Mouse (Mus musculus): ENCODE measurements around the gene Sh3bp2. TPM values are rescaled to one million over a fixed set of nuclear protein-coding genes. Genes with fewer than 3 reads are reported as not detected.
"Not testable (repeated sequence)": the region's sequence is repeated elsewhere in the genome, so short reads cannot be mapped to it uniquely, and the experiment has no call there.

Gene Sh3bp2
- polyA plus RNA-seq, 1 experiment from 2014 or later, result 6.5 TPM

DNA sequence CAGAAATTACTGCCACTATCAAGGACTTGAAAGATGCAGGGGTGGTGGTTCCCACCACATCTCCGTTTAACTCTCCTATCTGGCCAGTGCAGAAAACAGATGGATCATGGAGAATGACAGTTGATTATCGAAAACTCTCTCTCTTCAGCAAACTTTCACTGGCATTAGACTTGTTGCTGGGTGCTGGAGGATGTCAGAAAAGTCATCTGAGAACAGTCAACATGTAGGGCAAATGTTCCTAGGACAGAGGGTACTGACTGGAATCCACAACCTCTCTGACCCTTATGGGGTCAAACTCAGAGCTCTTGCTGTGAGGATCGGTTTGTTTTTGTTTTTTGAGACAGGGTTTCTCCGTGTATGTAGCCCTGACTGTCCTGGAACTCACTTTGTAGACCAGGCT lies 46.9 kb downstream of the Sh3bp2 start:
- 13% methylated on average over 3 of the region's 4 CpGs for WGBS (ENCODE audit: insufficient replicate concordance)
- Histone ChIP-seq H3K27ac (ENCODE audit: low read length) (peak overlapping the region; percentile 100), H3K4me2 (ENCODE audit: low read depth, low read length) (peak overlapping the region; percentile 73), H3K4me1 (ENCODE audit: control insufficient read depth, low read depth, low read length) (peaks cover 43% of the 10 kb centered on the region), H3K9ac (ENCODE audit: low read depth, low read length) (peak overlapping the region; percentile 85), H3K4me3 (ENCODE audit: low read depth, low read length) (peak overlapping the region; percentile 84)
- H3K36me3 ChIP-seq (ENCODE audit: control insufficient read depth, insufficient read depth); ATAC-seq (ENCODE audit: low read depth); H3K27me3 ChIP-seq (ENCODE audit: control insufficient read depth, insufficient read depth, low read depth, low read length); H3K9me3 ChIP-seq (replicated peaks; ENCODE audit: control insufficient read depth, low read length): not testable (repeated sequence)

DNA sequence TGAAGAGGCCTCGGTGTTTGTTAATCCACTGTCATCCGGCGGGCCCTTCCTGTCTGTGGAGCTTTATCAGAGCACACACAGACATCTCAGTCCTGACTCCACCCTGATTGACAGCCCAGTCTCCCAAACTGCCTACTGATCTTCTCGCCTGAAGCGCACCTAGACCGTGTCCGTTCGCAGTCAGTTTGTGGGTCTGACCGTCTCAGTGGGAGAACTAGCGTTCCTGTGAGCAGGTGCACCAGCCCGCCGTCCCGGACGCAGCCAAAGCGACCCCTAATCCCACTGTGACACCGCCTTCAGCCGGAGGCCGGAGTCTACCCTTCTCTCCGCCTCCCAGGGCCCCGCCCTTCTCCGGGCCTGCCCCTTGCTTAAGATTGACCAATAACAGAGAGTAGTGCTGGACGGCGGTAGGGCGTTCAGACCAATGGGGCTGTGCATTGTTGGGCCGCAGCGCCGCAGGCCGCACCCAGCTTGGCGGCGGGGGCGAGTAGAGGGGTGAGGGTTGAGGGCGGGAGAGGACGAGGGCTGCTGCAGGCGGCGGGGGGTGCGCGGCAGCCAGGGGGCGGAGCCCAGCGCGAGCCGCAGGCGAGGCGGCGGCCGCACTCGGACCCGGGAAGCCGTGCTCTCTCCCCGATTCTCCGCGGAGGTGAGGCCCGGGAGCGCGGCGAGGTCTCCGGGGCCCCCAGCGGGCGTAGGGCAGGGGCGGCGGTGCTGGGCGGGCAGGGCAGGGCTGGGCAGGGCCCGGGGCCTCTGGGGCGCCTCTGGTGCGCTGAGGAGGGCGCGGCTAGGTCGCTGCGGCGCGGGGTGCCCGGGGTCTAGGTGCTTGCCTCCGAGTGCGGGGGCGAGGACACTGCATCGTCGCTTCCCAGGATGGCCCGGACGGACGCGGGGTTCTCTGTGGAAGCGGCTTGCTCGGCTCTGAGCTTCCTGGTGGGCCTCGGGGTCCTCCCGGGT lies 47.9 kb downstream of the Sh3bp2 start, which contains the start of gene Add1:
Gene Add1 (plus strand): TSS at position 397 of the 954 bp plus-strand sequence.
- peak; percentile 96 for ATAC-seq (ENCODE audit: low read depth)
- Histone ChIP-seq H3K4me2 (ENCODE audit: low read depth, low read length) (peak within 1 kb of the TSS; percentile 73), H3K36me3 (ENCODE audit: control insufficient read depth, insufficient read depth) (no peaks in the 10 kb centered on the region; the same call in 1 of the 2 replicates), H3K27ac (ENCODE audit: low read length) (peak within 1 kb of the TSS; percentile 100), H3K4me1 (ENCODE audit: control insufficient read depth, low read depth, low read length) (peaks cover 53% of the 10 kb centered on the region), H3K4me3 (ENCODE audit: low read depth, low read length) (peak within 1 kb of the TSS; percentile 84), H3K9ac (ENCODE audit: low read depth, low read length) (peak within 1 kb of the TSS; percentile 92), H3K9me3 (replicated peaks; ENCODE audit: control insufficient read depth, low read length) (no peaks in the 10 kb centered on the region), H3K27me3 (ENCODE audit: control insufficient read depth, insufficient read depth, low read depth, low read length) (no peaks in the 10 kb centered on the region)
- WGBS (ENCODE audit: insufficient replicate concordance), result under 1% methylated on average over 53 of the region's 84 CpGs

DNA sequence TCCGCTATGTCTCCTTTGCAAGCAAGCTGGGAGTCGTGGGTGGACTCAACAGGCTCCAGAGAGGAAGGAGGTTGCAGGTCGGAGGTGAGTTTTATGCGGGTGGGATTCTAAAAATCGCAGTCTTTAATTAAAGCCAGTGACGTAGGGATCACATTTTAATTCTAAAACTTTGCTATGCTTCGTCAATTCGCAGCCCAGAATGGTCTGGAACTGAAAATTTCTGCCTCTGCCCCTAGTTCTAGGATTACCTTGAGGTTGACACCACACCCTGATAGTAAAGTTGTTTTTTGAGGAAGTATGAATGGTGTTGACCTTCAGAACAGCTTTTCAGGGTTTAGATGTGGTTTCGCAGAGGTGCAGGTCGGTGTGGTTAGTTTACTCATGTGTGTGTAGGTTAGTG lies 49.1 kb downstream of the Sh3bp2 start:
- H3K4me3 ChIP-seq (ENCODE audit: low read depth, low read length), result peak overlapping the region; percentile 84
- WGBS (ENCODE audit: insufficient replicate concordance), result 10% methylated on average over 10 of the region's 10 CpGs
- H3K36me3 ChIP-seq (ENCODE audit: control insufficient read depth, insufficient read depth), result no peaks in the 10 kb centered on the region; the same call in 1 of the 2 replicates
- peak overlapping the region; percentile 67 for H3K4me2 ChIP-seq (ENCODE audit: low read depth, low read length)
- peaks cover 61% of the 10 kb centered on the region for H3K4me1 ChIP-seq (ENCODE audit: control insufficient read depth, low read depth, low read length)
- peak overlapping the region; percentile 92 for H3K9ac ChIP-seq (ENCODE audit: low read depth, low read length)
- no peak for ATAC-seq (ENCODE audit: low read depth)
- peak overlapping the region; percentile 100 for H3K27ac ChIP-seq (ENCODE audit: low read length)
- no peaks in the 10 kb centered on the region for H3K9me3 ChIP-seq (replicated peaks; ENCODE audit: control insufficient read depth, low read length)
- no peaks in the 10 kb centered on the region for H3K27me3 ChIP-seq (ENCODE audit: control insufficient read depth, insufficient read depth, low read depth, low read length)

DNA sequence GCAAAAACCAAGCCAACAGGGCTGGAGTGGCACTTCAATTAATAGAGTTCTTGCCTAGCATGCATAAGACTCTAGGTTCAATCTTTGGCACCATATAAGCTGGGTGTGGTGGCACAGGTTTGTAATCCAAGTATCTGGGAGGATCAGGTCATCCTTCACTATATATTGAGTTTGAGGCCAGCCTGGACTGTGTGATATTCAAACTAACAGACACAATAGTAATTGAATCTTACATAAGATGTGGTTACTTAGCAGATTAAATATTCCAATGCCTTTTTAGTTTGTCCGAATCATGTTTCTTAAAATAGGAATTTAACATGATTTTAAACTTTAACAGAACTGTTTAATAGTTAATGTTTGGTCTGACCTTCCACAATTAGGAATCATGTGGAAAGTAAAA lies 50.6 kb downstream of the Sh3bp2 start:
- H3K4me2 ChIP-seq (ENCODE audit: low read depth, low read length), result peak overlapping the region; percentile 67
- 77% methylated on average over 1 of the region's 1 CpGs for WGBS (ENCODE audit: insufficient replicate concordance)
- ATAC-seq (ENCODE audit: low read depth), result no peak
- peak overlapping the region; percentile 57 for H3K27ac ChIP-seq (ENCODE audit: low read length)
- no peaks in the 10 kb centered on the region for H3K27me3 ChIP-seq (ENCODE audit: control insufficient read depth, insufficient read depth, low read depth, low read length)
- H3K9ac ChIP-seq (ENCODE audit: low read depth, low read length), result no peak overlapping the region
- H3K9me3 ChIP-seq (replicated peaks; ENCODE audit: control insufficient read depth, low read length), result no peaks in the 10 kb centered on the region
- peaks cover 56% of the 10 kb centered on the region for H3K4me1 ChIP-seq (ENCODE audit: control insufficient read depth, low read depth, low read length)
- no peaks in the 10 kb centered on the region; the same call in 1 of the 2 replicates for H3K36me3 ChIP-seq (ENCODE audit: control insufficient read depth, insufficient read depth)
- H3K4me3 ChIP-seq (ENCODE audit: low read depth, low read length), result peak overlapping the region; percentile 84

DNA sequence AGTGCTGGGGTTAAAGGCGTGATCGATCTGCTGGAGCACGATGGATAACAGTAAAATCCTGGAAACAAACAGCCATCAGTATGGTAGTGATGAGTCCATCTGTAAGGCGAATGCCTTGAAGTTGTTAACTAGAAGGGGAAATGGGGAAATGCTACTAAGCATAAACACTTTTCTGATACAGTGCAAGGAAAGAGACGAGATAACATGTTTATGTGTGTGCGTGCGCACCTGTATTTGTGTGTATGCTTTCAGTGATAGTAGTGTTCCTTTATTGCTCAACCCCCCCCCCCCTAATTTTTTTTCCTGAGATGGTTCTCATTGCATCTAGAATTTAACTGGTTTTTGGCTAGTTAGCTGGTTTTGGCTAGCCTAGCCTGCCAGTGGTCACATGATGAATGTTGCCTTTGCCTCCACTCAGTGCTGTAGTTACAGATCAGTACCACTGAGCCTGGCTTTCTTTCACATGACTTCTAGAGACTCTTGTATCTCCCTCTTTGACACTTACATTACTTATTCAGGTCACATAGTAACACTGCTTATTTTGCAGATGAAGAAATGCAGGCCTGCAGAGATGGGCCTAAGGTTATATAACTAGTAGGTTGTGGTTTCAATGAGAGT lies 52.5 kb downstream of the Sh3bp2 start:
- no peak overlapping the region for H3K9ac ChIP-seq (ENCODE audit: low read depth, low read length)
- H3K36me3 ChIP-seq (ENCODE audit: control insufficient read depth, insufficient read depth), result no peaks in the 10 kb centered on the region; the same call in 1 of the 2 replicates
- peaks cover 57% of the 10 kb centered on the region for H3K4me1 ChIP-seq (ENCODE audit: control insufficient read depth, low read depth, low read length)
- WGBS (ENCODE audit: insufficient replicate concordance), result 82% methylated on average over 7 of the region's 7 CpGs
- no peak overlapping the region for H3K4me3 ChIP-seq (ENCODE audit: low read depth, low read length)
- no peak for ATAC-seq (ENCODE audit: low read depth)
- peak overlapping the region; percentile 24; the same call in 1 of the 2 replicates for H3K4me2 ChIP-seq (ENCODE audit: low read depth, low read length)
- peak overlapping the region; percentile 61 for H3K27ac ChIP-seq (ENCODE audit: low read length)
- no peaks in the 10 kb centered on the region for H3K27me3 ChIP-seq (ENCODE audit: control insufficient read depth, insufficient read depth, low read depth, low read length)
- no peaks in the 10 kb centered on the region for H3K9me3 ChIP-seq (replicated peaks; ENCODE audit: control insufficient read depth, low read length)

DNA sequence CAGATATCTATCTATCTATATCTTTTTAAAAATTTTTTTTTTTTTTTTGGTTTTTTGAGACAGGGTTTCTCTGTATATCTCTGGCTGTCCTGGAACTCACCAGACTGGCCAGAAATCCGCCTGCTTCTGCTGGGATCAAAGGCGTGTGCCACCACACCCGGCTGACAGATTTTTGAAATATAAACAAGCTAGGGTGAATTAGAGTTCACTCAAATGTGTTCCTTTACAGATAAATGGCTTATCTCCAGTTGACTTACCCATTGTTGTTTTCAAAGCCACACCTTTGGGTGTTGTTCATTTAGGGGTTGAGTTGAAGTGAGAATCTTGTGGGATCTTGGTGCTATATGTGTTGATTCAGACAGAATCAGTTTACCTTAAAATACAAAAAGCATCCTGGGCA lies 53.7 kb downstream of the Sh3bp2 start:
- Histone ChIP-seq H3K27ac (ENCODE audit: low read length) (peak overlapping the region; percentile 79), H3K4me2 (ENCODE audit: low read depth, low read length) (peak overlapping the region; percentile 41)
- ATAC-seq (ENCODE audit: low read depth), result peak; percentile 20; the same call in 1 of the 2 replicates

DNA sequence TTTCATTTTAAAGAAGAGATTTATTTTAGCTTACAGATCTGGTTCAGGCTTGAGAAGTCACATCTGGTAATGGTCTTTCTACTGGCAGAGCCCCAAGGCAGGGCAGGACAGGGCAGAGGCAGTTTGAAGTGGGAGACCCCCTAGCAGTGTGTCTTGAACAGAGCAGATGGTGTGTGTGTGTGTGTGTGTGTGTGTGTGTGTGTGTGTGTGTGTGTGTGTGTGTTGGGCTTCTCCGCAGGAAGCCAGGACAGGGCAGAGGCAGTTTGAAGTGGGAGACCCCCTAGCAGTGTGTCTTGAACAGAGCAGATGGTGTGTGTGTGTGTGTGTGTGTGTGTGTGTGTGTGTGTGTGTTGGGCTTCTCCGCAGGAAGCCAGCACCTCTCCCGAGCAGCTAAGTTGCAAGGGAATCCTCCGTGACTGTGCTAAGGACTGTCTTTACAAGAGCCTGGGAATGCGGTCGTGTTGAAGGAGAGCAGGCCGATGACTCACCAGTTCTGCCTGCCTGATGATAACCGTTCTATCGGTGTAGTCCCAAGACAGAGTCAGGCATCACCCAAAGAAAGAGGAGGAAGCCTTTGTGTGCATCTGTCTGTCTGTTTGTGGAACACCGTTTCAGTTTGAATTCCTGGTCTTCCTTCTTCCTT lies 56.2 kb downstream of the Sh3bp2 start:
- H3K9me3 ChIP-seq (replicated peaks; ENCODE audit: control insufficient read depth, low read length); H3K27me3 ChIP-seq (ENCODE audit: control insufficient read depth, insufficient read depth, low read depth, low read length); H3K36me3 ChIP-seq (ENCODE audit: control insufficient read depth, insufficient read depth): not testable (repeated sequence)
- peak overlapping the region; percentile 56 for H3K9ac ChIP-seq (ENCODE audit: low read depth, low read length)
- H3K4me3 ChIP-seq (ENCODE audit: low read depth, low read length), result peak overlapping the region; percentile 50
- H3K27ac ChIP-seq (ENCODE audit: low read length), result peak overlapping the region; percentile 97
- peak overlapping the region; percentile 64 for H3K4me2 ChIP-seq (ENCODE audit: low read depth, low read length)
- H3K4me1 ChIP-seq (ENCODE audit: control insufficient read depth, low read depth, low read length), result peaks cover 58% of the 10 kb centered on the region
- peak; percentile 96 for ATAC-seq (ENCODE audit: low read depth)
- WGBS (ENCODE audit: insufficient replicate concordance), result 22% methylated on average over 10 of the region's 10 CpGs

More for the DNA sequence above, 53.7 kb downstream of the Sh3bp2 start:
- WGBS (ENCODE audit: insufficient replicate concordance), result 21% methylated on average over 3 of the region's 3 CpGs
- Histone ChIP-seq H3K4me1 (ENCODE audit: control insufficient read depth, low read depth, low read length) (peaks cover 69% of the 10 kb centered on the region), H3K9me3 (replicated peaks; ENCODE audit: control insufficient read depth, low read length) (no peaks in the 10 kb centered on the region), H3K27me3 (ENCODE audit: control insufficient read depth, insufficient read depth, low read depth, low read length) (no peaks in the 10 kb centered on the region), H3K4me3 (ENCODE audit: low read depth, low read length) (0 out of 2 replicates have a peak overlapping the region, but pooled peaks have one; percentile 3), H3K36me3 (ENCODE audit: control insufficient read depth, insufficient read depth) (peaks cover 2% of the 10 kb centered on the region; the same call in 1 of the 2 replicates), H3K9ac (ENCODE audit: low read depth, low read length) (no peak overlapping the region)

DNA sequence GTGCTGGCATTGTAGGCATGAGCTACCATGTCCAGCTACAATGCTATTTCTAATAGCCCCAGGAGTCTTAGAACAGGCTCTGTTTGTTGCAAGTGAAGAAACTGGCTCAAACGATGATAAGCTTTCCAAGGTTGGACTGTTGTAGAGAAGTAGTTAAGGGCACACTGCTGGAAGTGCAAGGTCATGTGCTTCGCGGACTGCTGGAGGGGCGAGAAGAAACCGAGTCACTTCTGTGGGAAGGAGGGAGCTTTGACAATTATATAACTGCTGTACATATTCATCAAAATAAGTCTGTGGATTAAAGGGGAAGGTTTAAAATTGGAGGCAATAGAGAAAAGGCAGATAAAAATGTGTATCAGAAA lies 56.7 kb downstream of the Sh3bp2 start:
- WGBS (ENCODE audit: insufficient replicate concordance), result 20% methylated on average over 5 of the region's 5 CpGs
- Histone ChIP-seq H3K9ac (ENCODE audit: low read depth, low read length) (peak overlapping the region; percentile 56), H3K9me3 (replicated peaks; ENCODE audit: control insufficient read depth, low read length) (no peaks in the 10 kb centered on the region), H3K27ac (ENCODE audit: low read length) (peak overlapping the region; percentile 97), H3K4me1 (ENCODE audit: control insufficient read depth, low read depth, low read length) (peaks cover 53% of the 10 kb centered on the region), H3K36me3 (ENCODE audit: control insufficient read depth, insufficient read depth) (peaks cover 8% of the 10 kb centered on the region; the same call in 1 of the 2 replicates), H3K27me3 (ENCODE audit: control insufficient read depth, insufficient read depth, low read depth, low read length) (no peaks in the 10 kb centered on the region), H3K4me3 (ENCODE audit: low read depth, low read length) (peak overlapping the region; percentile 50), H3K4me2 (ENCODE audit: low read depth, low read length) (peak overlapping the region; percentile 64)
- ATAC-seq (ENCODE audit: low read depth), result peak; percentile 80
